ENCODE assay signal across 8 mouse cellular contexts in genomic region chr3:116808507-116809217, GRCm38 (mm10). TPM values are rescaled to one million over a fixed set of nuclear protein-coding genes. Genes with fewer than 3 reads are reported as not detected.
DNase-seq lines count a peak whose midpoint lies in the region; ATAC-seq lines count a peak whose summit lies in the region.

No protein-coding gene starts in this region.

- H3K4me1 ChIP-seq in hindbrain, embryonic 10.5 days (replicated peaks): peaks cover 7% of the 10 kb centered on the region; the same call in 1 of the 2 replicates
- peaks cover 25% of the 10 kb centered on the region for H3K4me1 ChIP-seq in liver, embryonic 15.5 days (replicated peaks)
- H3K4me1 ChIP-seq in neural tube, embryonic 13.5 days (replicated peaks): peaks cover 26% of the 10 kb centered on the region

- peak overlapping the region; percentile 85 for H3K4me2 ChIP-seq in liver, embryonic 15.5 days
- peak overlapping the region; percentile 70 for H3K4me2 ChIP-seq in neural tube, embryonic 13.5 days

- peak; percentile 38 for DNase-seq in adrenal gland, postnatal 10 days
- DNase-seq in adrenal gland, postnatal 14 days: no peak
- peak; percentile 9 to 18 for DNase-seq in thymus, adult 18-20 months
- DNase-seq in thymus, postnatal 0 days (ENCODE audit: low spot score): no peak
- no peak for DNase-seq in hindbrain, embryonic 10.5 days (ENCODE audit: low spot score)
- no peak for DNase-seq in adrenal gland, adult (ENCODE audit: inconsistent age in 2 of 2, low spot score in 1 of 2)

- H3K9me3 ChIP-seq in hindbrain, embryonic 10.5 days: no peaks in the 10 kb centered on the region
- H3K9me3 ChIP-seq in liver, embryonic 15.5 days (replicated peaks): no peaks in the 10 kb centered on the region
- H3K9me3 ChIP-seq in neural tube, embryonic 13.5 days: no peaks in the 10 kb centered on the region

- H3K9ac ChIP-seq in liver, embryonic 15.5 days: peak overlapping the region; percentile 72
- H3K9ac ChIP-seq in neural tube, embryonic 13.5 days: peak overlapping the region; percentile 88

- H3K27me3 ChIP-seq in hindbrain, embryonic 10.5 days (ENCODE audit: insufficient read depth, poor library complexity, severe bottlenecking): no peaks in the 10 kb centered on the region
- no peaks in the 10 kb centered on the region for H3K27me3 ChIP-seq in liver, embryonic 15.5 days
- H3K27me3 ChIP-seq in neural tube, embryonic 13.5 days: no peaks in the 10 kb centered on the region

- ATAC-seq in liver, embryonic 15.5 days (ENCODE audit: insufficient read depth): peak; percentile 58
- peak; percentile 57 for ATAC-seq in neural tube, embryonic 13.5 days (ENCODE audit: low read depth)

- H3K36me3 ChIP-seq in hindbrain, embryonic 10.5 days: no peaks in the 10 kb centered on the region
- no peaks in the 10 kb centered on the region for H3K36me3 ChIP-seq in liver, embryonic 15.5 days (replicated peaks)
- H3K36me3 ChIP-seq in neural tube, embryonic 13.5 days: no peaks in the 10 kb centered on the region

- peak overlapping the region; percentile 92 for H3K27ac ChIP-seq in hindbrain, embryonic 10.5 days
- H3K27ac ChIP-seq in liver, embryonic 15.5 days (replicated peaks): peak overlapping the region; percentile 74
- H3K27ac ChIP-seq in neural tube, embryonic 13.5 days (replicated peaks): peak overlapping the region; percentile 85

- WGBS in hindbrain, embryonic 10.5 days: 62% methylated on average over 10 of the region's 10 CpGs
- WGBS in liver, embryonic 15.5 days (ENCODE audit: insufficient replicate concordance): 49% methylated on average over 10 of the region's 10 CpGs
- 59% methylated on average over 10 of the region's 10 CpGs for WGBS in neural tube, embryonic 13.5 days

- peak overlapping the region; percentile 64 for H3K4me3 ChIP-seq in hindbrain, embryonic 10.5 days
- H3K4me3 ChIP-seq in liver, embryonic 15.5 days (replicated peaks): peak overlapping the region; percentile 77
- H3K4me3 ChIP-seq in neural tube, embryonic 13.5 days: peak overlapping the region; percentile 70

RNA-seq across cellular contexts. Expression of gene Agl, which starts 0.7 kb away (rescaled TPM):
- total RNA-seq in adrenal gland, postnatal 10 days (2021): 10 to 100 TPM; 43.5 to 66.5 TPM
- 43.6 and 46.4 TPM in 2 replicates for total RNA-seq in adrenal gland, postnatal 14 days (2021)
- polyA plus RNA-seq in thymus, postnatal 0 days (2015; fragmentation: Nextera tagmentation; extraction: Ambion mirVana): 5.9 and 7.7 TPM in 2 replicates
- 9.6 and 10.7 TPM in 2 replicates for polyA plus RNA-seq in hindbrain, embryonic 10.5 days (2016; fragmentation: Nextera tagmentation; extraction: Ambion mirVana)
- polyA plus RNA-seq in liver, embryonic 15.5 days (2015; fragmentation: Nextera tagmentation; extraction: Ambion mirVana): 10.3 and 12.1 TPM in 2 replicates
- 18.3 and 19.3 TPM in 2 replicates for polyA plus RNA-seq in neural tube, embryonic 13.5 days (2015; fragmentation: Nextera tagmentation; extraction: Ambion mirVana)

RNA-seq across cellular contexts. Expression of gene Frrs1, which starts 50.6 kb away (rescaled TPM):
- total RNA-seq in adrenal gland, postnatal 10 days (2021): 10 to 100 TPM; 13.9 to 17.4 TPM
- 14.3 and 21.6 TPM in 2 replicates for total RNA-seq in adrenal gland, postnatal 14 days (2021)
- polyA plus RNA-seq in thymus, postnatal 0 days (2015; fragmentation: Nextera tagmentation; extraction: Ambion mirVana): 10.9 and 14.9 TPM in 2 replicates
- polyA plus RNA-seq in hindbrain, embryonic 10.5 days (2016; fragmentation: Nextera tagmentation; extraction: Ambion mirVana): 8.7 and 17.2 TPM in 2 replicates
- 38.0 and 43.0 TPM in 2 replicates for polyA plus RNA-seq in liver, embryonic 15.5 days (2015; fragmentation: Nextera tagmentation; extraction: Ambion mirVana)
- 2.4 and 3.0 TPM in 2 replicates for polyA plus RNA-seq in neural tube, embryonic 13.5 days (2015; fragmentation: Nextera tagmentation; extraction: Ambion mirVana)

Comparison
In these comparisons a context has a peak if more than half of its experiments do, and no peak if none do; other contexts are left out.
1. DNase-seq: peak in adrenal gland, postnatal 10 days (single experiment) and thymus, adult 18-20 months (2 of 2); none in adrenal gland, postnatal 14 days (single experiment), thymus, postnatal 0 days (single experiment), hindbrain, embryonic 10.5 days (single experiment) and adrenal gland, adult (0 of 2).
2. Peak in every context shown above with its lines, with median percentiles within 50 percentile points of each other: H3K27ac ChIP-seq and H3K4me3 ChIP-seq.